Mouse (Mus musculus) adrenal gland, postnatal 25 days (tissue): ENCODE measurements around the gene A630095N17Rik. TPM values are rescaled to one million over a fixed set of nuclear protein-coding genes. Genes with fewer than 3 reads are reported as not detected.

Source experiments
- DNase-seq: peaks from one replicate; pipeline ENCODE4 v3.0.0; 2021; ENCODE audit warnings: mixed read lengths
- long read RNA-seq: library from polyadenylated mRNA; stranded (forward); transcript quantifications from one replicate; pipeline ENCODE4 v2.0.0, GENCODE M21; 2021
- total RNA-seq: library from RNA; stranded (reverse); gene quantifications from 2 replicates; pipeline ENCODE4 v1.2.3, GENCODE M21; 2021

Gene A630095N17Rik
- total RNA-seq = not detected in 2 replicates
- long read RNA-seq = 0 reads

DNA sequence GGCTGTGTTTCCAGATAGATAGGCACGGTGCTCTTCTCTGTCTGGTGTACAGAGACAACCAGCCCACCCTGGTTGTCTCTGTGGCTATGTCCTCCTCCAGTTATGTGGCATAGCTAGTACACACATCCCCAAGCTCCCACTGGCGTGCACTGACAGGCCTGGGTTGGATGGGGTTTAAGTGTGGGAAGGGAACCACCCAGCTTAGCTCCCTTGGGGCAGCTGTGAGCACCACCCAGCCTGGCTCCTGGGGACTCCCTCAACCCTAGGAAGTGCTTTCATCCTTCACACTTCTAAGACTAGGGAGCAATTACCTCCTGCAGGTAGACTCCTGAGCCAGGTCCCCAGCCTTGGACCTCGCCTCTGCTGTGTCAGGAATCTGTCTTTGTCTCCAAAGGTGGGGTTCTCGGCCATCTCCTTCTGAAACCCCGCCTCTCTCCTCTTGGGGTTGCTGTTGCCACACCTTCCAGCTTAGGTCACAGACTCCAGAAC lies at the start of gene A630095N17Rik:
Gene A630095N17Rik, minus strand, starts transcription at position 439 of the 489 bp plus-strand sequence.
- DNase-seq = no peak

DNA sequence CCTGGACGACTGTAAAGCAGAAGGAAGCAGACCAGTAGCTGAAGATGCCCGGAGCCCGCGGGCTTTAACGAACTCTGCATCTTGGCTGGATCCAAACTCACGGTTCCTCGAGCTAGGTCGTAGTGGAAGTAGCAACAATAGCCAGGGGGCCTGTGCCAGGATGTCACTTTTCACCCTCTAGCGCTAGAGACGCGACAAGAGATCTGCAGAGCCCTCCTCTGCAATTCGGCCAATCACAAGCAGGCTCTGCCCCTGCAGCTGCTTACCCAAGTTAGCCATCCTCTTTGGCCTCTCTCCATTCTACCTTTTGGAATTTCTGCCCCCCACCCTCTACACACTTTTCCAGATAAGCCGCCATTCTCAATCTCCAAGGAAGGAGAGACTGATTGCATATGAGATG lies 46.3 kb upstream of the A630095N17Rik start, which contains the start of gene Resp18:
Gene Resp18, minus strand, starts transcription at position 188 of the 400 bp plus-strand sequence.
- no peak for DNase-seq

DNA sequence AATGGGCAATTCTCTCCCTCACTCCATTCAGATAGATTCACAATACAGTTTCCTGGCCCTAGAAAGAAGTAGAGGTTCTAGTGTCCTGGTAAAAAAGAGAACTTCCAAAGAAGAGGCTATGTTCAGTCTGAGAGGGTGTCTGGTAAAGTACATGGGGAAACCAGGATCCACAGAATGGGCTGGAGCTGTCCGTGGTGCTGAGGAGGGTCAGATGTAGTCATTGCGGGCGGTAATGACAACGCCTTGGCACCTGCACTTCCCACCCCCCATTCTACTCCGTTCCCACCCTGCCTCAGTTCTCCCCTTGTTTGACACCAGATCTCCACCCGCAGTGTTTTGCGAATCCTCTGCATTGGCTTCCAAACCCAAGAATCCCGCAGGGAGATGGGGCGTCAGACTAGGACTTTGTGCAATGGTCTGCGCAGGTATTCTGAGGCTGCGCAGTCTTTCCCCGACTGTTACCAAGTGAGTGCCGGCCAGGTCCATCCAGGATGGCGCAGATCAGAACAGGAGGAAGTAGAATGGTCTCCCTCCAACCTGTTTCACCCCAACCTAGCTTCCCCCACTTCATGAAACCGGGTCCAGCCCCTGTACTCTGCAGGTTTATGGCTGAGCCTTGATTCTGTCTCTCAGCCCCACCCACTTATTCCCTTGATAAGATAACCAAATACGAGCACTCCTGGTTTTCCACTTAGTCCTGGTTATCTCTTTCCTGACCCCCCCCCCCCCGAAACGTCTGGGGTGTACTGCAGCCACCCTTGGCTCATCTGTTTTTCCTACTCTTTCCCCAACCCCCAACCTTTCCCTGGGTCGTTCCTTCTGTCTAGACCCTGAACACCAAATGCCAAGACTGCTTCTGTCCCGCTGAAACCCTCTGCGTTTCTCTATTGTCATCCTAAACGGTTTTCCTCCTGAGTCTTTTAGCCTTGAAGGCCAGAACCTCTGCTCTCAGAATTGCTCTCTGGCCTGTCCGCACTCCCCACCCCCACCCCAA lies 45.6 kb upstream of the A630095N17Rik start:
- peak; percentile 71 for DNase-seq

DNA sequence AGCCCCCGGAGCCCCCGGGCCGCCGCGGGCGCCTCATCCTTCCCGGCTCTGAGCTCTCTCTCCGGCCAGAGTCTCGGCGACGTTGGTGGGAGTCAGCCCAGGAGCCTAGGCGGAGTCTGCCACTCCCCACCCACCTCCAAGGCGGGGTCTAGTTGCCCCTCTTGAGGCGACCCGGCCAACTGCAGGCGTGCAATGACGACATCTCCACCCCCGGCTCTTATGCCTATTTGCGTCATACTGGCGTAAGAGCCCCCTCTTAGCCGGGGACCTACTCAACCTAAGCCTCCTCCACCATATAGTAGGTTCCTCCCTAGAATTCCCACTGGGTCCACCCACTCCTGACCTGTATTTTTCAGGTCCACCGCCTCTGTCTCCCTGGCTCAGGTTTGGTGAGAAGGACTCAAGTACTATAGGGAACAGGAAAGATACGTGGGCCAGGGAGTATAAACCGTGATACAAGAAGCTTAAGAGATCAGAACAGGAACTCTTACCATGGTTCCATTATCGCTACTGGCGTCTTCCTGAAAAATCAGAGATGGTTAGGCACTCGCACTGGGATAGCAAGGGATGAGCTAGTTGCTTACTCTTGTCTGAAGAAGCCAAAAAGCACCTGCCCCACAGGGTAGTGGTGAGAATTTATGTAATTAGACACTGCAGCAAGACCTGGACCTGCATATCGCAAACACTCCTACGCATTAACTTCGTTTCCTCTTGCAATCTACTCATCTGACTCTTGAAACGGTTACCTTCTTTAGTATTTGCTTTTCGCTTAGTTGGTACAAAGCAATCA lies 32.4 kb upstream of the A630095N17Rik start, which contains the start of gene Ptprn:
Gene Ptprn, minus strand, starts transcription at position 412 of the 790 bp plus-strand sequence.
- DNase-seq = no peak

DNA sequence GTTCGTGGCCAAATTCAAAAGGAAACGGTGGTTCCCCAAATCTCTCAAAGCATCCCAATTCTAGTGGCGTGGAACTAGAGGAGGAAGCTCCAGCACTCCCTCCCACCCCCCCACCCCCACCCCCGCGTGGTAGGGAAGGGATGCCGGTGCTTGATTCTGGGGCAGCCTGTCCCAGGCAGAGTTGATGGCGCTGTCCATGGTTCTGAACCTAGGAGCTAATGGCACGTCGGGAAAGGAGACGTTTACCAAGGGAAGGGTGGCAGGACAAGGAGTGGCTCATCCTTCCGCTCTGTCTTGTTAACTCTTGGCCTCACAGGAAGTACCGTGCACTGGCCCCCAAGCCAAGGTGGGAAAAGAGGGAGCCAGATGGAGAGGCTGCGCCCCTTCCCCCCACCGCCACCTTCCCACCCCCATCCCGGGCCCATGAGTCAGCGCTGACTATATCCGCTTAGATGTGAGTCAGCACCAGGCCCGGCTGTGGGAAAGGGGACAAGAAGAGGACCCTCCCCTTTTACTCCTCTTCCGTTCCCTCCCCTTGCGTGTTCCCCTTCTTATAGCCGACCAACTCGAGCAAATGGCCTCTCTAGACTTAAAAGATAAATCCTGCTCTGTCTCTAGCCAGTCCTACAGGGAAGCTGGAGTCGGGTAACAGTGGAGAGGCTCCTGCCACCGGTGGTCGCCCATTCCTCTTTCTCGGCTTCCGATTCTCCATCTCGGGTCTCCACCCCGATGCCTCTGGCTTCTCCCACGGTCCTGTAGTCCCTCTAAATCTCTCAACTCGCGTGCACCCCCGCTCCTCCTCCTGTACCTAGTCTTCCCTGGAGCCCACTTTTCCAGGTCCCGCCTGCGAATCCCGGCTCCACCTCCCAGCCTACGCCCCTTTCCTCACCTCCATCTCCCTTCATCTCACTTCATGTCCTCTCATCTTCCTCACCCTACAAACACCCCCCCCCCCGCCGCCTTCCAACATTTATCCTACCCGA lies 31.4 kb upstream of the A630095N17Rik start:
- DNase-seq = peak; percentile 79

DNA sequence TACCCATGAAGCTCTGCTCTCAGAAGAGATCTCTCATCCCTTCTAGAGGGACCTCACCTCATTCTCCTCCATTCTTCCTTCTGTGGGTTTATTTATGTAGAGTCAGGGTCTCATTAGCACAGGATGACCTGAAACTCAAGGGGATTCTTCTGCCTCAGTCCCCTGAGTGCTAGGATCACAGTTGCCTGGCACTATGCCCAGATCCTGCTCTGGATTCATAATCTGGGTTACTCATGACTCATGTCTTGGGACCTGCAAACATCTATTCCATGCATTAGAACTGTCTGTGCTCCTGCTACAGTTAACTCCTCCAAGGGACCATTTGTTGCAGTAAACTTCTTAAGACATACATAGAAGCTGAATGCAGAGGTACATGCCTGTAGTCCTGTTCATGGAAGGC lies 29.4 kb upstream of the A630095N17Rik start:
- no peak for DNase-seq

DNA sequence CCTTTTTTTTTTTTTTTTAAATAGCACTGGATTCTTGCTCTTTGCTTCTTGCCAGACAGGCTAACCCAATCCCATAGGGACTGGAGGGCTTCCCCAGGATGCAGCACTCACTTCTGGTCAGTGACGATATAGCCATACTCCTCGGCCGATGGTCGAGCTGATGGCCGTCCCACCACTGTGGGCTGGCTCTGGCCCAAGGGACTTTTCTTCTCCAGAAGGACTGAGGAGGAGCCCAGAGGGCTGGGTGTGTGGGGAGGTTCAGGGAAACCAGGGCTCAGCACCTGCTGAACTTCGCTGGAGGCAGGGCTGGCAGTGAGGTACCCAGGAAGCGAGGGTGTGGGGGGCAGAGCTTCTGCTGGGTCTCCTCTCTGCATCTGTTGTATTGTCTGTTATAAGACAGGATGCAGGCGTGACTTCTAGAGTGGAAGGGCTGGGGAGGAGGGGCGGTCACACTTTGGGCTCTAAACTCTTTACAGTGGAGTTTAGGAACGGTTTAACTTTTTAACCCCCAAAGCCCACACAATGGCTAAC lies 23.7 kb upstream of the A630095N17Rik start:
- no peak for DNase-seq

DNA sequence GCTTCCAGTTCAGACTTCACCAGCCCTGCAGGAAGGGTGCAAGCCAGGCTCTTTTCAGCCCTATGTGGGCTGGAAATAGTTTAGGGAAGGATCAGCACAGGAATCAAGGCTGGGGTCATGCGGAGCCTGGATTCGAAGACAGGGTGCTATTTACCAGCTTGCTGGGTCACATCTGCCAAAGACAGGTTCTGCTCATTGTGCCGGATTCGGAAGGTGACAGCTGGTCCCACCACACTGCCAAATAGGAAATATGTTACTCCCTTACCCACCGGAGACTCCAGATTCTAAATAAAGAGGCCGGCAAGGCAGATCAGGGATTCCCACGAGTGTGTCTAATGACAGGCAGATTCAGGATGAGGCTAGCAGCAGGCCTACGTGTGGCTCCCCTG lies 22.7 kb upstream of the A630095N17Rik start:
- no peak for DNase-seq

DNA sequence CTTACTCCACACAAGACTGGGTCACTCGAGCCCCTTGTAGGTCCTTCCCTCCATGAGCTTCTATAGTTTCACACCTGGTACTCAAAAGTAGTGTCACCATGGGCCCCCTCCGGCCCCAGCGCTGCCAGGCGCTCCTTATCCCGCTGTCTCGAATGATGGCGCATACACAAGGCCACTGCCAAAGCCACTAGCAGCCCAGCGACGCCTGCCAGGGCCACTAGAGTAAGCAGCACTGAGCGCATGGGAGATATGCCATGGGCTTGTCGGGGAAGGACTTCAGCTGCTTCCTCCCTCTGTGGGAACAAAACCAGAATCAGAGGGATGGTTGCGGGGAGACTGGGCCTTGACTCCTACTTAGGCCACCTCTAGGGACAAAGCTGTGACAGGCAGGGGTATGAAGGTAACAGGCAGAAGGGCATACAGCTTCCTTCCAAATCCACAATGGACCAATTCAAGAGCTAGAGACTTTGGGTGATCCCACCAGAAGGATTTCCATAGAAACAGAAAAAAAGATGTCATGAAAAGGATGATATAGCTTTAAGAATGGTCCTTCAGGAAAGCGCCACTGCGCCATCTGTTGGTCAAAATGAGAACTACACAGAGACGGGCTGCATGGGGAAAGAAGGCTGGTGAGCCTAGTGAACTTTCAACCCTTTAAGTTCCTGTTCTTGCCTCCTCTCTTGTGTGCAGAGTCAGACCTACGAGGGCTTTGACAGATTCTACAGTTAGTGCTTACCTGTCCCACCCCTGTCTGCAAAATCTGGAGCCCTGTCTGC lies 22.1 kb upstream of the A630095N17Rik start:
- DNase-seq = peak; percentile 79

DNA sequence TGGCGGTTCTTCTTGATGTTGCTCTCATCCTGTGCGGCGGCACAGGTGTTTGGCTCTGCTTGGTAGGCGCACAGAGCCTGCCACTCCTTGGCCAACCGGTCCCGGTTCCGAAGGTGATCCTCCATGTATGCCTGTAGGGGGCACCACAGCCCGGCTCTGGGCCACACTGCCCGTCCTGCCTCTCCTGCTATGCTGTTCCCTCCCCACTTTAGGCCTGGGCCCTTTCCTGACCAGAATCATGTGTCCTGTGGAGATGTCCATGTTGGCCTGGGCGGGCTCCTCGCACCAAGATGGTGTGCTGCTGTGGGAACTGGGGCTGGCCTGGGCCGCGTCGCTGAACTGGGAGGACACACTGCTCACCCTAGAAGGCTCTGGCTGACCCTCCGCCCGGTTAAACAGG lies 21.1 kb upstream of the A630095N17Rik start:
- DNase-seq = no peak

DNA sequence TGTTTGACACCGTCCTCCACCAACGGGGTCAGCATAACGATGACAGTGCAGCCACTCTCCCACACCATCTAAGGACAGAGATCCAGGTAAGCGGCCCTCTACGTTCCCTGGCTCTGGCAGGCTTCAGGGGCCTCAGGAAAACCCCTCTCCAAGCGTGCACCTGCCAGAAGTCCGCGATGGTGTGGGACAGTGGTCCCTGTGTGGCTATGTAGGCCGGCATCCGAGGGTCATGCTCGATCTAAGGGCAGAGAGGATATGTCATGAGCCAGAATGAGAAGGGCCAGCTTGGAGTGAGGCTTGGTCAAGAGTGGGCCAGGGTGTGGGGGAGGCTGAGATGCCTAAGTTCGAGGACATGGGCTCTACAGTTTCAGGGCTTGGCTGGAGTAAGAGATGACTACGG lies 20.4 kb upstream of the A630095N17Rik start:
- DNase-seq = no peak

DNA sequence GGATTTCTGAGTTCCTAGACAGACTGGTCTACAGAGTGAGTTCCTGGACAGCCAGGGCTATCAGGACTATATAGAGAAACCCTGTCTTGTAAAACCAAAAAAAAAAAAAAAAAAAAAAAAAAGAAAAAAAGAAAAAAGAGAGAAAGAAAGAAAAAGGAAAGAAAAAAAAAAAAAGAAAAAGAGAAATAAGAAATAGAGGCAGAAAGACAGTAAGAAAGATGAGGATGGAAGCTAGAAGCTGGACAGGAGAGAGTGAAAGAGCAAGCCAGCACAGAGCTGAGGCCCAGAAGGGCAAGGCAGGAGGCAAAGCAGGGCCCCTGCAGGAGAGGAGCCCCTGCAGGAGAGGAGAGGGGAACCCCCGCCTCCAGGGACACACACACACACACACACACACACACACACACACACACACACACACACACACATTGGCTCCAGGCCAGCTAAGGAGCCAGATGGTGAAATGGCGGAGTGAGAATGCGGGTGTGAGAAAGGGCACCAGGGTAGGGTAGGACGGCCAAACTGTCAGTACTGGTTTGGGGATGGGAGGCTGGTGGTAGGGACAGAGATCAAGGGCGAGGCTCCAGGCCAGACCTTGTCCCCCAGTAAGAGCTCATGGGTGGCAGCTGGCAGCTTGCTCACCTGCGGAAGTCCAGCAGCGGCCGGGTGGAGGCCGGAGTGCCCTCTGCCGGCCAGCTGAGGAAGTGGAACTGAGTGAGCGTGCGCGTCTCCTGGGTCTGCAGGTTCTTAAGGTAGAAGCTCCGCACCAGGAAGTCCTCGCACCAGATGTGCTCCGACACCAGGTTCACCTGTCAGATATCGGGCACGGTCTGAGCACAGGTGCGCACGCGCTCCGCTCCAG lies 19.4 kb upstream of the A630095N17Rik start:
- peak; percentile 81 for DNase-seq

DNA sequence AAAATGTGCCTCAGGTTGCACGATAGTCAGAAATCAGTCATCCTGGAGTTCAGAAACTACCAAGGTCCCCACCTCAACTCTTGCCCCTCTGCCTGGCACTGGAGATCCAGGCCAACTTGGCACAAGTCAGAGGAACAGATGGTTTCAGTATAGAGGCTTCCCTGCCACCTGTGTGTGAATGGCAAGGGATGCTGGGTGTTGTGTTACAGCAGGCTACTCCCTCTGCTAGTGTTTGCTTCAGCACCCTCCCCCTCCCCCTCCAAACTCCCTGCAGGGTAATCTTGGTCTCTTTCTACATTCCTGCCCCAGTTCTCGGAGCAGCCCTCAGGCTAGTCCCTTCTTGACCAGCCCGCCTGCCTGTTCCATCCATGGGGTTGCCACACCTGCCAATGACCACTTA lies 18.6 kb upstream of the A630095N17Rik start:
- no peak for DNase-seq

DNA sequence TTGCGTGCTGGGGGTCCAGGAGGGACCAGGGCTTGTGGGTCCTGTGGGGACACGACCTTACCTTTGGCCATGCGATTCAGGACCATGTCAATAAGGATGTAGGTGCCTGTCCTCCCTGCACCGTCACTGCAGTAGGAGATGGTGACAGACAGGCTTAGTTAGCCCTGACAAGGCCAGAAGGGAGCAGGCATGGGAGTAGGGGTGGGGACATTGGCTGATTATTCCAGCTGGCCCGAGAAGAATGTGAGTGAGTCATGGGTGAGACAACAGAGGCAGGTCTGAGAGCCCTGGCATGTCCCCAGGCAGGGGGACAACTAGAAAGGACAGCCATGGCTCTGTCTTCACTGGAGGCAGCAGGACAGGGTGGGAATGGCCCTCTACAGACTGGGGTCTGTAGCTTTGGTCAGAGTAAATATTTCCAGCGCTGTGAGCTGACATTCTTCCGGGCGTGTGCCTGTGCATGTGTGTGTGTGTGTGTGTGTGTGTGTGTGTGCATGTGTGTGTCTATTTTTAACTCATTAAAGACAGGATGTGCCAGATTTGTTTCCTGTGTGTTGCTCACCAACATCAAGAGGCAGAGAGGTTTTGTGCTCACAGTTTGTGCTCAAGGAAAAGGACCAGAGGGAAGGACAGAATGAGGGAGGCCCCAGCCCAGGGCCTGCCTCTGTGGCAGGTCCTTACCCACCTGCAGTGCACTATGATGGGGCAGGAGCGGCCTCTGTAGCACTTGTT lies 16.3 kb upstream of the A630095N17Rik start:
- DNase-seq = peak; percentile 71

DNA sequence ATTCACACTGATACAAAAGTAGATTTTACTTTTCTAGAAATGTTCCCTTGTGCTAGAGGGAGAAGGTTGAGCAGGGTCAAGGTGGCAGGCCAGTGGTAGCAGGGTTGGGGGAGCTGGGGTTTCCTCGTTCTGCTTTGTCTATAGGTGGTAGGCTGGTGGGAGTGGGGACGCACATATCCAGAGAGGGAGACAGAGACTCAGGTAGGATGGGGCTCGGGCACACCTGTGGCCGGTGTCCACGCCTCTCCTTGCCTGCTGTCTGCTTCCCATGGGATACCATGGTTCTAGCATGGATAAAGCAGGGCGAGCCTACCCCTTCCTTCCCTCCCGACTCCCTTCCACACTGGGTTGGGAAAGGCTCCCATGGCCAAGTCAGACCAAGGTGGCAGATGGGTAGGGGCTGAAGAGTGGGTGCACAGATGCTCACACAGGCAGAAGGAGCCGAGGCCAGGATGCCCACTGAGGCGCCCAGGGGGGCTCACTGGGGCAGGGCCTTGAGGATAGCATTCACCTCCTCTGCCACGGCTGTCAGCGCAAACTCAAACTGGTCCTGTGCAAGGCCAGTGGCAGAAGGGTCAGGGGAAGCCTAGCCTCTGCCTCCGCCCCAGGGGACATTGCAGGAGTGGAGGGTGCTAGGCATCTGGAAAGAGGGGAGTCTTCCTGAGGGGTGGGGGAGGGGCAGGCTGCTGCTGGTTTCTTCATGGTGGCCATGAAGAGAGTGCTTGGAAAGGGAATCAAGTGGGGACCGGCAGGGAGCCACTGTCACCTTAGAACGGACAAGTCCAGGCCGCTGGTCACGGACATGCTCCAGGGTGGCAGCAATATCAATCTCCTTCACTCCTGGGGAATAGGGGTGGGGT lies 15.4 kb upstream of the A630095N17Rik start:
- DNase-seq = no peak

DNA sequence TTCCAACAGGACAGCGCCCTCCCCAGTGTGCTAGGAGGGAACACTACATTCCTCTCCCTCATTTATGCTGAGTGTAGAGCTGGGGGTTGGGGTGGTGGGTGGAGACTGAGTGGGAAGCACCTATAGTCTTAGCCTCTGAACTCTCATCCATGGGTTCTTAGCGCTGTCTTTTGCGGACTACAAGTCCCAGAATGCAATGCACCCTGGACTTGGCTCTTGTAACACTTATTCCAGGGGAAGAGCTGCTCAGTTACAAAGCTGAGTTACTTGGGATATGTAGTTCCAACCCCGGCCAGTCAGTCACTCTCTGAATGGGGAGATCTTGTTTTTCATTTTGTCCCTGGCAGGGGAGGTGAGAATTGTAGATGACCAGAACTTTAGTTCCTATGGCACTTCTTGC lies 12.9 kb upstream of the A630095N17Rik start:
- DNase-seq = no peak

DNA sequence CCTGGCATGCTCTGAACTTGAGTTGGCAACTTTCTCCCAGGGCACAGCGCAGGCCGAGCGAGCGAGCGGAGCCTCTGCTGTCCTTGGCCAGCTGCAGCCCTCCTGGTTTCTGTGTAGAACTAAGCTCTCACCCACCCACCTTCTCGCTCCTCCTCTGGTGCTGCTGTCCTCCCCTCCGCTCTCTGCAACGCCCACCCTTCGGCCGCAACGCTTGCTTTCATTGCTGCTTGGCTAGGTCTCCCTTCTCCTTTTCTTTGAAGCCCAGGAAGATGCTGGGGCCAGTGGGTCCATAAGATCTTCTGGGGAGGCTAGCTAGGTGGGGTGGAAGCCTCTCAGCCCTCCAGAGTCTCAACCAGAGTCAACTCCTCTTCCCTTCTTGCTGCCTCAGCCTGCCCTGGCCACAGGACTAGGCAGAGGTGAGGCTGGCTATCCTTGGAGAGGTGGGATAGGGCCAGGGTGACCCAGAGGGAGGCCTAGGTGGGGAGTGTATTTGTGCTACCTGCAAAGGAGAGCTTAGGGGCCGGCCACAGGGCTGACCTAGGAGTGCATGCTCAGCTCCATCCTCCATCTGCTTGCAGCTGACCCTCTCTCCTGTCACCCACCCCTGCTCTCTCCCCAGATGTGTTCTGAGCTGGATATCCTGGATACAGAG lies 12.4 kb upstream of the A630095N17Rik start:
- no peak for DNase-seq
